In the genomic region with DNA sequence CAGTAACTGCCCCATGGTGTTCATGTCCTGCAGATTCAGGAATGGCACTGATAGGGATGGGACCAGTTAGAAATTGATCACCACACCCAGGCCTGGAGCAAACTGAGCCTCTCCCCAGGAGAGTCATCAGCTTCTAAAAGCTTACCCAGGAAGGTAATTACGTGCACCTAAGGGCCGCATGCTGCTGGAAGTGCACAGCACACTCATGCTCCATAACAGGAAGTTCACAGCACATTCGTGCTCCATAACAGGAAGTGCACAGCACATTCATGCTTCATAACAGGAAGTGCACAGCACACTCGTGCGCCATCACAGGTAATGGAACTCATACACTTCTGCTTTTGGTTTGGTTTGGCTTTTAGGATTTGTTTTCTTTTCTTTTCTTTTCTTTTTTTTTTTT, we compare ENCODE assay signal across 13 mouse cellular contexts.
DNase-seq lines count a peak whose midpoint lies in the region; ATAC-seq and TF ChIP-seq lines count a peak whose summit lies in the region.
"Had no signal": no experiment of that assay in that cellular context is flagged by ENCODE, and none has a peak within 500 bp of the region (broad histone marks: within the 10 kb centered on the region; RNA-seq: fewer than 3 reads in every experiment).

No protein-coding gene starts in this region.

- no peaks in the 10 kb centered on the region for H3K36me3 ChIP-seq in lung, postnatal 0 days (ENCODE audit: insufficient read depth, low read length)
- peaks cover 2 to 38% of the 10 kb centered on the region in 2 experiments for H3K36me3 ChIP-seq in CH12.LX (replicated peaks in 1 of 2; ENCODE audit: control insufficient read depth in 1 of 2, insufficient read depth in 1 of 2, low read length in 1 of 2)
- no peaks in the 10 kb centered on the region for H3K36me3 ChIP-seq in neural tube, embryonic 15.5 days
- H3K36me3 ChIP-seq: limb, embryonic 12.5 days had no signal

- no peaks in the 10 kb centered on the region for H3K27me3 ChIP-seq in lung, postnatal 0 days (replicated peaks; ENCODE audit: insufficient read depth, low read length)
- H3K27me3 ChIP-seq in CH12.LX (replicated peaks), result no peaks in the 10 kb centered on the region
- no peaks in the 10 kb centered on the region for H3K27me3 ChIP-seq in neural tube, embryonic 15.5 days (replicated peaks)
- H3K27me3 ChIP-seq: limb, embryonic 12.5 days; stomach, embryonic 15.5 days had no signal

- peaks cover 3% of the 10 kb centered on the region; the same call in 1 of the 2 replicates for H3K4me1 ChIP-seq in lung, postnatal 0 days (ENCODE audit: insufficient read depth, low read depth, low read length)
- peaks cover 0 to 49% of the 10 kb centered on the region in 2 experiments; a peak in 3 of 4 replicates for H3K4me1 ChIP-seq in CH12.LX (ENCODE audit: control insufficient read depth in 1 of 2, insufficient read depth in 2 of 2)
- peaks cover 37% of the 10 kb centered on the region for H3K4me1 ChIP-seq in bone marrow macrophage, adult 2 months (ENCODE audit: control insufficient read depth, insufficient read depth, low read length)
- peaks cover 9% of the 10 kb centered on the region; the same call in 1 of the 2 replicates for H3K4me1 ChIP-seq in neural tube, embryonic 15.5 days

- H3K9me3 ChIP-seq in lung, postnatal 0 days (ENCODE audit: low read length), result no peaks in the 10 kb centered on the region
- no peaks in the 10 kb centered on the region for H3K9me3 ChIP-seq in CH12.LX (replicated peaks; ENCODE audit: low read length)
- H3K9me3 ChIP-seq in neural tube, embryonic 15.5 days (replicated peaks), result no peaks in the 10 kb centered on the region
- H3K9me3 ChIP-seq: limb, embryonic 12.5 days; stomach, embryonic 15.5 days had no signal

- TF ChIP-seq CTCF in lung, postnatal 0 days (IDR thresholded peaks at IDR 0.05), result no peak
- no peak for TF ChIP-seq CTCF in CH12.LX (conservative IDR thresholded peaks at IDR 0.05 in 1 of 2, IDR thresholded peaks at IDR 0.05 in 1 of 2; ENCODE audit: low read depth in 2 of 2, low read length in 2 of 2)
- no peak for TF ChIP-seq CTCF in bone marrow macrophage, adult 2 months (IDR thresholded peaks at IDR 0.05; ENCODE audit: low read depth, low read length)

- H3K27ac ChIP-seq in lung, postnatal 0 days (ENCODE audit: low read length), result no peak overlapping the region
- no peak overlapping the region for H3K27ac ChIP-seq in CH12.LX (ENCODE audit: insufficient read depth, low read depth)
- peak overlapping the region; percentile 30 for H3K27ac ChIP-seq in bone marrow macrophage, adult 2 months (ENCODE audit: insufficient read depth, low read depth, low read length)
- H3K27ac ChIP-seq in neural tube, embryonic 15.5 days (replicated peaks), result no peak overlapping the region
- H3K27ac ChIP-seq: limb, embryonic 12.5 days; stomach, embryonic 15.5 days had no signal

- dilution Hi-C loops in CH12.LX (cut with MboI; ENCODE audit: extremely low pct_ligation_motif_present, extremely low pct_unique_long_range_greater_than_20kb, low sequenced_read_pairs), result no loop called here

- DNase-seq in lung, postnatal 0 days (ENCODE audit: low spot score), result peak; percentile 51
- DNase-seq in lung, postnatal 4 days, result no peak
- peak; percentile 36 for DNase-seq in CH12.LX (ENCODE audit: extremely low read depth)
- peak; percentile 17 for DNase-seq in skeletal muscle tissue, adult 2 months (ENCODE audit: low read depth, low spot score)
- DNase-seq in thymus, postnatal 25 days, result no peak
- no peak for DNase-seq in left cerebral cortex, postnatal 14 days (ENCODE audit: low spot score in 2 of 2)
- DNase-seq: adrenal gland, adult 8-10 months; cerebellum, adult 11 months; kidney, adult 18-20 months had no signal

- H3K4me3 ChIP-seq in lung, postnatal 0 days (ENCODE audit: low read depth, low read length), result no peak overlapping the region
- no peak overlapping the region for H3K4me3 ChIP-seq in CH12.LX (replicated peaks in 1 of 3; ENCODE audit: low read depth in 2 of 3, low read length in 2 of 3, poor library complexity in 1 of 3)
- no peak overlapping the region for H3K4me3 ChIP-seq in bone marrow macrophage, adult 2 months (ENCODE audit: insufficient read depth, low read length)
- no peak overlapping the region for H3K4me3 ChIP-seq in neural tube, embryonic 15.5 days (replicated peaks)
- H3K4me3 ChIP-seq: limb, embryonic 12.5 days; stomach, embryonic 15.5 days had no signal

- TF ChIP-seq RAD21 in CH12.LX (IDR thresholded peaks at IDR 0.05; ENCODE audit: low read depth, low read length), result no peak

- ATAC-seq in lung, postnatal 0 days, result peak; percentile 59
- ATAC-seq in neural tube, embryonic 15.5 days (ENCODE audit: low FRiP score), result no peak

- intact Hi-C loops in left cerebral cortex, postnatal 14 days (cut with DNase I), result no loop called here

- no peak for TF ChIP-seq EP300 in lung, postnatal 0 days (IDR thresholded peaks at IDR 0.05)
- TF ChIP-seq EP300 in CH12.LX (IDR thresholded peaks at IDR 0.05; ENCODE audit: low read length), result no peak

- H3K4me2 ChIP-seq in lung, postnatal 0 days (replicated peaks; ENCODE audit: low read depth, low read length), result no peak overlapping the region
- no peak overlapping the region for H3K4me2 ChIP-seq in CH12.LX (ENCODE audit: insufficient read depth, low read depth, poor library complexity, severe bottlenecking)
- H3K4me2 ChIP-seq in neural tube, embryonic 15.5 days, result no peak overlapping the region
- H3K4me2 ChIP-seq: limb, embryonic 12.5 days; stomach, embryonic 15.5 days had no signal

- no peak overlapping the region for H3K9ac ChIP-seq in lung, postnatal 0 days (replicated peaks; ENCODE audit: low read depth)
- H3K9ac ChIP-seq in CH12.LX (ENCODE audit: insufficient read depth, low read depth), result no peak overlapping the region
- H3K9ac ChIP-seq in neural tube, embryonic 15.5 days (replicated peaks), result no peak overlapping the region
- H3K9ac ChIP-seq: limb, embryonic 12.5 days; stomach, embryonic 15.5 days had no signal

- in situ Hi-C loops in CH12.LX (cut with MboI; ENCODE audit: low pct_ligation_motif_present, low pct_unique_long_range_greater_than_20kb, low sequenced_read_pairs), result no loop called here

- no peaks in the 10 kb centered on the region for H3K79me2 ChIP-seq in CH12.LX (replicated peaks; ENCODE audit: control insufficient read depth, extremely low read depth, insufficient read depth, poor library complexity, severe bottlenecking)

- TF ChIP-seq POLR2A in CH12.LX (IDR thresholded peaks at IDR 0.05; ENCODE audit: low read depth, low read length), result no peak
- no peak for TF ChIP-seq POLR2A in bone marrow macrophage, adult 2 months (IDR thresholded peaks at IDR 0.05; ENCODE audit: borderline replicate concordance, low read depth, low read length)

- WGBS in lung, postnatal 0 days, result 58% methylated on average over 5 of the region's 5 CpGs
- WGBS in neural tube, embryonic 15.5 days, result 77% methylated on average over 5 of the region's 5 CpGs

TF ChIP-seq in CH12.LX, 34 proteins besides CTCF, POLR2A, EP300 and RAD21:
- TF ChIP-seq ZC3H11A (IDR thresholded peaks at IDR 0.05; ENCODE audit: low read depth, low read length) (no peak), ELF1 (IDR thresholded peaks at IDR 0.05; ENCODE audit: low read depth, low read length) (peak; percentile 48; the same call in 1 of the 2 replicates)

Comparison
In these comparisons a context has a peak if more than half of its experiments do, and no peak if none do; other contexts are left out.
1. DNase-seq: peak in lung, postnatal 0 days (single experiment), CH12.LX (single experiment) and skeletal muscle tissue, adult 2 months (single experiment); none in lung, postnatal 4 days (0 of 2), thymus, postnatal 25 days (single experiment) and left cerebral cortex, postnatal 14 days (0 of 2).